Mouse (Mus musculus) urinary bladder, postnatal 14 days (tissue): Measurements from ENCODE around the gene Zfp709.
"Not testable (repeated sequence)": the region's sequence is repeated elsewhere in the genome, so short reads cannot be mapped to it uniquely, and the experiment has no call there.

ENCODE experiments used
- DNase-seq: peaks from one replicate; pipeline ENCODE4 v3.0.0; 2021; ENCODE audit warnings: low spot score

Gene Zfp709

DNA sequence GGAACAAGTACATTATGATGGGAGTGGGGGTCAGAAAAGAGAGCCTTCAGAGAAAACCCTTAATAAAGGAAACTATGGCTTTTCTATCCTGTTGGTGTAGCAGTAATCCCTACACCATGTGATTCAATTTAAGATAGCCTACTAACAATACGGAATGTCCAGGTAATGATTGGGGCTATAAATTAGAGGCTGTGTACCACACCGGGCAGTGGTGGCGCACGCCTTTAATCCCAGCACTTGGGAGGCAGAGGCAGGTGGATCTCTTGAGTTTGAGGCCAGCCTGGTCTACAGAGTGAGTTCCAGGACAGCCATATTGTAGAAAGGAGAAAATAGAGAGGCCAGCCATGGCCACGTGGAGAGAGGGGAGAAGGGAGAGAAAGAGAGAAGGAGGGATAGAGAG, 44.0 kb downstream of the Zfp709 start:
- DNase-seq = no peak

DNA sequence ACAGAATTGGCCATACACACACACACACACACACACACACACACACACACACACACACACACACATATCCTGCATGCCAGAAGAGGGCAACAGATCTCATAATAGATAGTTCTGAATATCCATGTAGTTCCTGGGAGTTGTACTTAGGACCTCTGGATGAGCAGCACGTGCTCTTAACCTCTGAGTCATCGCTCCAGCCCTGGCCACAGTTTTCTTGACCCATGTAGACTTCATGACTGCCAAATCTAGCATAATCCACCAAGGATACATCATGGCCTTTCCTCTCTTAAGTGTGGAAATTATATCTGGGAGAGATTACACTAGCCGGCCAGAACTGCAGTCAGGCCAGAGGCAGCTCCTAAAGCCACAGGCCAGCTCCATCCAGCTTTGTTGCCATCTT, 44.7 kb downstream of the Zfp709 start:
- DNase-seq = no peak

DNA sequence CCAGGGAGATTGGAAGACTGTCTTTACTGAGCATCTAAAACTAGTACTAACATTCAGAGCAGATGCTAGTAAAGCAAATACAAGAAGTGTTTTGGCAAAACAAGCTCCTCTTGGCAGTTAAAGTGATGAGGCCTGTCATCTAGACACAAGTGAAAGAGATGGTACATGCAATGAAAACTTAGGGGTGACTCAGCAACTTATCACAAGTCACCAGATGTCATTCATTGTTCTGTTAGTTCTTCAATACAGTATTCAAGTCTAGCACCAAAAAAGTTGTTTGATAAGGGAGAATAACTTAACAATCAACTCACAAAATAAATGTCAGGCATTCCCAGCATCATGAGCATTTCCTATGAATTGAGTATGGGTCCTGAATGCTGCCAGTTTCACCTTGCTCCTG, 46.0 kb downstream of the Zfp709 start:
- no peak for DNase-seq

DNA sequence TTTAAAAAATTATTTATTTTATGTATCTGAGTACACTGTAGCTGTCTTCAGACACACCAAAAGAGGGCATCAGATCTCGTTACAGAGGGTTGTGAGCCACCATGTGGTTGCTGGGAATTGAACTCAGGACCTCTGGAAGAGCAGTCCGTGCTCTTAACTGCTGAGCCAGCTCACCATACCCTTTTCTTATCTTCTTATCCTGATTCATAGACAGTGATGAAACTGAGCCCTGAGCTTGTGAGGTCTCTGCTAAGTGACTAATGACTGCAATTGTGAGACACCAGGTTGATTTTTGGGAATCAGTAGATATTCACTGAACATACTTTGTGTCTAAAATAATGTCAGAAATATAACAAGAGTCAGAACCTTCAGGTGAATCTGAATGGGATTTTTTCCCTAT, 56.2 kb downstream of the Zfp709 start:
- DNase-seq = not testable (repeated sequence)

DNA sequence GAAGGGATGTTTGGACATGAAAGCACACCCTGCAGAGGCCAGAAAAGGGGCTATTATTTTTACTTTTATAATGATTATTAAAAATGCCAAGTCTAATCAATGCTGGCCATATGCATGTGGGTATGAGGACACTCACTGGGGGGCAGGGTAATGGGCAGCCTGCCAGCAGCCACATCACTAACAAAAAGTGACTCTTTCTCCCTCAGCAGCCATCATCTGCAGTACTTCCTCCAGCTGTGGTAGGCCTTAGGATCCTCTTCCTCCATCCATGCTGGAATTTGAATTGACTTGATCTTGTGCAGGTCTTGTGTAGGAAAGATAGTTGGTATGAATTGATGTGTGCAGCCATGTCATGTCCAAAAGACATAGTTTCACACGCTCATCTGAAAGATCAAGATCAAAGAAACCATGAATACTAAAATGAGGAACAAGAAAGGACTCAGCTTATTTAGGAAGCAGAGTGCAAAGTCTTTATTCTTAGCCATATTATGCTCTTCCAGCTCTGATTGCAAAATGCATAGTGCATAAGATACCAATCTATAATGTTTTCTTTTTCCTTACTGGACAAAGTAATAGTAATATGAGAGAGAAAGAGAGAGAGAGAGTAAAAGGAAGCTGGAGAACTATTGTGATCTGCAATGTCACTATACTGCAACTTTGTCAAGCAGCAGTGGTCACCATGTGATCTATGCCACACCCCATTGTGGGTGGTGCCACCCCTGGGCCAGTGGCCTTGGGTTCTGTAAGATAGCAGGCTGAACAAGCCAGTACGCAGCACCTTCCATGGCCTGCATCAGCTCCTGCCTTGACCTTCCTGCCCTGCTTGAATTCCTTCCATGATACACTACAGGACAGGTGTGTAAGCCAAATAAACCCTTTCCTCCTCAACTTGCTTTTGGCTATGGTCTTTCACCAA, 58.7 kb downstream of the Zfp709 start:
- no peak for DNase-seq

DNA sequence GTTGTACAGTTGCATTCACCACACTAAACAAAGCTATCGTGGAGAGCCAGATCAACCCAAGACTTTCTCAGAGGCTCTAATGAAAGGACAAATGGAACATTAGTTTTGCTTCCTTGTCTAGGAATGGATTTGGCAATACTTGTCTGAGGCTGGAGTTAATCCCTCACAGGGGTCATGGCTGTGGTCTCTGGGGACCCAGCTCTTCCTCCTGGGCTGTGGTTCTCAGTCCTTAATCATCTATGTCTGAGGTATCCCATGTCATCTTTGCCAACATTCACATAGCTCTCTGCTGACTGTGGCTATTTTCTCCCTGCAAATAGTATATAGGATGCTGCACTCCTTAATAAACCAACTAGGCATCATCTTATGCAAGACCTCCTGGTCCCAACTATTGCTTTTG, 60.0 kb downstream of the Zfp709 start:
- no peak for DNase-seq
